Mouse (Mus musculus): ENCODE measurements around the gene Tsr1.

Gene Tsr1

GRCm38 (mm10) chr11:74897678-74898516 is at the start of gene Tsr1:
Gene Tsr1, plus strand, starts transcription at chr11:74898071.
- peak; percentile 66 for DNase-seq (ENCODE audit: low read depth, low spot score)

DNA sequence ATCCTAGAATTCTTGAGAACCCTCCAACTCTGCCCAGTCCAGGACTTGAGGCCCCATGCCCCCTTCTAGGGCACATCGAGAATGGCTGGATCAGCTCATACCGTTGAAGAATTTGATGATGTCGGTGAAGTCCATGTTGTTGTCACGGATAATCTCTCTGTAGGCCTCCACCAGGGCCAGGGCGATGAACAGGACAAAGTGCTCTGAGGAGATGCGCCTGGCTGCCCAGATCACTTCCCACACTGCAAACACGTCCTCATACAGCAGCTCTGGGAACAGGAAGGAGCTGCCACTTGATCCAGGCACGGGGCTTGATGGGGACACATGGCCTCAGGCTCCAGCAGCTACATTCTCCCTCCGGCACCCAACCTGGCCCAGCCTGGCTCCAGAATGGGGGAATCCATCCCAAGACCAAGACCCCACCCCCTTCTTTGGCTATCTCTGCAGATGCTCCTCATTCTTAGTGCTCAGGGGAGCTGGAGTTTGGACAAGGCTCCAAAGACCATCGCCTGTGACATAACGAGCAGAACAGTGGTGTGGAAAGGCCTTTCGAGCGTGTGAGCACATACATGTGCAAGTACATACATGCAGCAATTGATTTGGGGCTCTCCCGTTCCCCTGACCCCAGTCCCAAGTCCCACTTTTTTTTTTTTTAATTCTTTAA is 46.7 kb upstream of the Tsr1 start:
- DNase-seq (ENCODE audit: low read depth, low spot score): no peak

- no peak for DNase-seq (ENCODE audit: low read depth, low spot score)
These were observed 40.1 kb upstream of the Tsr1 start for GRCm38 (mm10) chr11:74857756-74858155.

- no peak for DNase-seq (ENCODE audit: low read depth, low spot score)
These were observed 35.7 kb upstream of the Tsr1 start for GRCm38 (mm10) chr11:74862129-74862528.

DNA sequence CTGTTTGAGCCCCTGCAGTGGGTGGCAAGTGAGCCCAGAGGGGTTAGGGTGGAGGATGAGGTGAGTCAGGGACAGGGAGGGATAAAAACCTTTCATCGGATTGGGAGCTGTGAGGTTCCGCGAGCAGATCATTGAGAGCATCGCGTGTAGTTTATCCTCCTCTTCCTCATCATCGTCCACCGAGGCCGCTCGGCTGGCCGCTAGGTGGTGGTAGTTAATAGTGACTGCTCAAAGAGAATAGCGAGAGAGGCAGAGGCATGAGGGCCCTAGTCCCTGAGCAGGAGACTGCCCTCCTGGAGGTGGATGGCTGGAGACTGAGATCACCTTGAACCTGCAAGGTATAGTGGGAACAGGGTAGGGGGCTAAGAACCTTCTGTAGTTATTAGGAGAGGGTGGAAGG is 34.4 kb upstream of the Tsr1 start:
- DNase-seq (ENCODE audit: low read depth, low spot score): no peak

- DNase-seq (ENCODE audit: low read depth, low spot score): no peak
These were observed 33.5 kb upstream of the Tsr1 start for GRCm38 (mm10) chr11:74864421-74864820.

GRCm38 (mm10) chr11:74865252-74865651 is 32.6 kb upstream of the Tsr1 start:
- DNase-seq (ENCODE audit: low read depth, low spot score): no peak

DNA sequence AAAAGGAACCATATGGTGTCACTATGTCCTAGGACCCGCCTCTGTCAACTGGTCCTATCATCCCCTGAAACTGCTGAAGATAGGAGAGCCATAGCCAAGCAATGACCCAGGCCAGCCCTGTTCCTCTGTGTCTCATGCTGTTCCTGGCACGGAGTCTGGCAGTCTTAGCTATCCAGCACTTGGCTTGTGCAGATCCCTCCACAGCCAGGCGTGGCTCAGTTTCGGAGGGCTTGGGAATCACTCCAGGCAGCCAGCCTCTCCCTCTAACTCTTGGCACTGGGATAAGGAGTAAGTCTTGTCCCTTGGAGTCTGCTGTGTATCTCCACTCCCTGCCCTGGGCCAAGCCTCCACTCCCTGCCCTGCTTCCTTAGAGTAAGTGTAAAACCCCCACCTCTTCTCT is 31.2 kb upstream of the Tsr1 start:
- no peak for DNase-seq (ENCODE audit: low read depth, low spot score)

GRCm38 (mm10) chr11:74867181-74867580 is 30.7 kb upstream of the Tsr1 start:
- DNase-seq (ENCODE audit: low read depth, low spot score): no peak

GRCm38 (mm10) chr11:74868046-74868760 is 29.7 kb upstream of the Tsr1 start:
- DNase-seq (ENCODE audit: low read depth, low spot score): no peak

GRCm38 (mm10) chr11:74869603-74870002 is 28.3 kb upstream of the Tsr1 start:
- no peak for DNase-seq (ENCODE audit: low read depth, low spot score)

DNA sequence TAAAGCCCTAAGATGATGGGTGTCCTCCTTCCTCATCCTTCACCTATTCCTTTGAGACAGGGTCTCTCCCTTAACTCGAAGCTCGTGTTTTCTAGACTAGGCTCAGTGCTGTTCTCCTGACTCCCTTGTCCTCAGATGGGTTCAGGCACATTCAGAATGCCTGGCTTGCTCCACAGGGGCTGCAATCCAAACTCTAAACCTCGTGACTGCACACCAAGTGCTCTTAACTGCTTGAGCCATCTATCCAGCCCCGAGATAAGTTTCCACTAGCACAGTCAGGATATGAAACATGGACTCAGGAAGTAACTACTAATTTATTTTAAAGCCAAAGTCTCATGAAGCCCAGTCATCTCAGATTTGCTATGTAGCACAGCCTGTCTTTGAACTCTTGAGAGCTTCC is 27.3 kb upstream of the Tsr1 start:
- no peak for DNase-seq (ENCODE audit: low read depth, low spot score)

GRCm38 (mm10) chr11:74870991-74871622 is 26.8 kb upstream of the Tsr1 start:
- DNase-seq (ENCODE audit: low read depth, low spot score): no peak

DNA sequence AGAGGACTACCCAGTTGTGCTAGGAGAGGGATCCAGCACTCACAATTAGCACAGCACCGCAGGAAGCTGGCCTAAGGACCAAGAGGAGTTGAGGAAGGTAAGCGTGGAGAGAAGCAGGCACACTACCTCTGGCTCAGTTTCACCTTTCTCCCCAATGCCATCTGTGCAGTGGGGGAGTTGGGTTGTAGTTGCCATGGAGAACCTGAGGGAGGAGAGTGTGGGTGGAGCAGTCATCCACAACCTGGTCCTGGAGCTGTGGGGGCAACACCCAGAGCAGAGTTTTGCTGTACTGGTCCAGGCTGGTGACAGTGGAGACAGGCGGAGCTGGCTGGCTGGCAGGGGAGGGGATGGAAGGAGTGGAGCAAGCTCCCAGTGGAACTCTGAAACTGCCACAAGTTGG is 23.2 kb upstream of the Tsr1 start:
- no peak for DNase-seq (ENCODE audit: low read depth, low spot score)

DNA sequence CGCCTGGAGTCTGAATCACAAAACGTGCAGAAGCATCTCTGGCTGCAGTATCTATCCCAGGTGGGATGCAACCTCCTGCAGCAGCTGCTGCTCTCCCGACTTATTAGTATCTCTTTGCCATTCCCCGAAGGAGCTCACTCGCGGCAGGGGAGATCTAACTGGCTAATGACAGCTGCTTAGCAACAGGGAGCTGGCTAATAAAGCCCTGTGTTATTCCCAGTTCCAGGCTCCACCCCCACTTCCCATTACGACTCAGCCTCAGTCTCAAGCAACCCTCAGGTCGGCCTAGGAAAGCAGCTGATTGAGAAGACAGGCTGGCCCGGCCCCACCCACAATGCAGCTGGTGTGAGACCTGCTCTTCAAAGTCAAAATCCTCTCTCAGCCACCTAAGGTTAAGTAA is 21.1 kb upstream of the Tsr1 start:
- no peak for DNase-seq (ENCODE audit: low read depth, low spot score)

GRCm38 (mm10) chr11:74880999-74881398 is 16.9 kb upstream of the Tsr1 start:
- no peak for DNase-seq (ENCODE audit: low read depth, low spot score)

DNA sequence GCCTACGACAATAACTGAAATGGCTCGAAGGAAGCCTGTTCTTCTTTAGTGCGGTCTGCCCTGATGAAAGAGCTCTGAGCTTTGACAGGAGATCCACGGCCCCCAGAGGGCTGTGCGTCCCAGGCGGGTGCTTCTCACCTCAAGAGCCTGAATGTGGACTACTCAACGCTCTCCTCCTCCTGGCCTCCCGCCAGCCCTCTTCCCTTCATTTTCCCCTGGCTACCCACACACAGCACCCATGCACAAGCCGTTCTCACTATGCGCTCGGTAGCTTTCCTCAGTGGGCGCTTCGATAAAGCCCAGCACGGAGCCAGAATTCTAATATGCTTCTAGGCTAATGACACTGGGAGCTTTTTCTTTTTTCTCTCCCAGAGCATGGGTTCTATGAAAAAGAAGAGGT is 15.9 kb upstream of the Tsr1 start:
- no peak for DNase-seq (ENCODE audit: low read depth, low spot score)

DNA sequence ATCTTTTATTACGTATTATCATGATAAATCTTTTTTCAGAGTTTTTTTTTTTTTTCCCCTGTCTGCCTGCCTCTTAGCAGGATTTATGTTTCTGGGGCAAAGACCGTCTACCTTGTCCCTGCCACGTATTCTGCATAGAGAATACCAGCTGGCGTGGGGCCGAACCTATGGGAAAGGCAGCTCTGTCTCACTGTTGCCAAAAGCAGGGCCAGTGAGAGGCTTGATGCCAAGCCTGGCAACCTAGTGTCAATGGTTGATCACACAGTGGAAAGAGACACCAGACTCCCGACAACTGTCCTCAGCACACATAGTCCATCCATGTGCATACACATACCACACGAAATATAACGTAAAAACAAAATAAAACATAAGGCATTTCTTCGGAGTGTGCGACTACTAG is 14.8 kb upstream of the Tsr1 start:
- no peak for DNase-seq (ENCODE audit: low read depth, low spot score)

- DNase-seq (ENCODE audit: low read depth, low spot score): no peak
These were observed 3.3 kb upstream of the Tsr1 start for GRCm38 (mm10) chr11:74894619-74895018.

DNA sequence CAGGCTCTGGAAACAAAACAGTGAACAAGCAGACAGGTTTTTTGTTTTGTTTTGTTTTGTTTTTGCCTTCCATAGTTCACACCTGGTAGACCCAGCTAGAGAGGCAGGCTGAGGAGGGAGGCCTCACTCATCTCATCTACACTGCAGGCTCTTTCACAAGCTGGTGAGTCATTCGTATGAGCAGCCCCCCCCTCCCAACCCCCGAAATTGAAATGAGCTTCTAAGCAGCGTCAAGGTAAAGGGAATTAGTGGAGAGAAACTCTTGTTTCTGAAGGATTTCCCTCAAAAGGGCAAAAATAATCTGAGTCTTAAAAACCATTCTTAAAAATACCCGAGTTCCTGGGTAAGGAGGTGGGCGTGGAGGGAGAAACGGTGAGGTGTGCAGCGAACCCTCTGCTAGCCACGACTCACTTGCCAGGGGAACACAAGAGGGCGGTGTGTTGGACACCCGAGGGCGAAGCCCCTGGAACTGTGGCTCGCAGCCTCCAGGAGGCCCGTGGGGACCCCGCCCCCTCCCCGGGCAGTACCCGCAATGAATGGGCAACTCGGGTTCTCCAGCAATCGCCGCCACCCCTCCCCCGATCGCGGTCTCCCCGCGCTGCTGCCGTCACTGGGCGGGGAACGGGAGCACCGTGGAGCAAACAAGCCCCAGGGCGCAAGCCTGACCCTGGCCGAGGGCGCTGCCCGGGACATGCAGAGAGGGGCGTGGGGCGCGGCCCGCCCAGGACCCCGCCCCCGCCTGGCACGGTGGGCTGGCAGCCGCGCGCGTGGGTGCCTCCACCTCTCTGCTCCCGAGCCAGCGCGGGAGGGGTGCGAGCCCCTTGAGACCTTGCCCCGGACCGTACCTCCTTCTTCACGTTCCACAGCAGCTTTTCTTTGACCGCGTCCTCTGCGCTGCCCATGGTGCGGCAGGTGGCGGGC is 1.6 kb upstream of the Tsr1 start:
- no peak for DNase-seq (ENCODE audit: low read depth, low spot score)

Data from c-Kit-negative CD71-positive TER-119-positive erythroid progenitor cells, embryonic 14.5 days (primary cell).